Mouse (Mus musculus) erythroblast, embryonic 14.5 days (primary cell): Measurements from ENCODE around the gene Hspbp1.

Source experiments
- GATA1 ChIP-seq: IDR thresholded peaks from 2 replicates; pipeline ENCODE4 v1.6.1; 2012; ENCODE audit warnings: low read length, inconsistent platforms, mixed read lengths
- TAL1 ChIP-seq: IDR thresholded peaks from 3 replicates; pipeline ENCODE4 v1.6.1; 2012; ENCODE audit warnings: low read length, inconsistent platforms, mixed read lengths

DNA sequence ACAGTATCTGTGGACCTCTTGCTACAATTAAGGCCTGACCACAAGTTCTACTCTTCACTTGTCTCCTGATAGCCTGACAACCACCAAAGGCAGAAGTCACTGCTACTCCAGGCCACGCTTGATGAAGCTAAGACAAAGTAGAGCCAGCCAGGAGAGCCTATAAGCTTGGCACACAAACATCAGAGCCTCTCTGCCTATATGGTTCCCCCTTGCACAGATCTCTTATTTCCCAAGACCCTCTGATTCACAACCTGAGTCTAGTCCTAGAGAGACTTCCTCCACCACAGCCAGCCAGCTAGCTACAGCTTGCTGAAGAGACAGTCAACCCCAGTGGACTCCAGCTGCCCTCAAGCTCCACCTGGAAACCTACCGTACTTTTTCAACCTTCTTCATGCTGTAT, 36.9 kb downstream of the Hspbp1 start:
- TF ChIP-seq GATA1 (no peak), TAL1 (no peak)
